Mouse (Mus musculus): ENCODE results near the gene 0610010K14Rik. TPM values are rescaled to one million over a fixed set of nuclear protein-coding genes. Genes with fewer than 3 reads are reported as not detected.

Gene 0610010K14Rik
- total RNA-seq, 1 experiment from 2014 or later, result 49.9 TPM

DNA sequence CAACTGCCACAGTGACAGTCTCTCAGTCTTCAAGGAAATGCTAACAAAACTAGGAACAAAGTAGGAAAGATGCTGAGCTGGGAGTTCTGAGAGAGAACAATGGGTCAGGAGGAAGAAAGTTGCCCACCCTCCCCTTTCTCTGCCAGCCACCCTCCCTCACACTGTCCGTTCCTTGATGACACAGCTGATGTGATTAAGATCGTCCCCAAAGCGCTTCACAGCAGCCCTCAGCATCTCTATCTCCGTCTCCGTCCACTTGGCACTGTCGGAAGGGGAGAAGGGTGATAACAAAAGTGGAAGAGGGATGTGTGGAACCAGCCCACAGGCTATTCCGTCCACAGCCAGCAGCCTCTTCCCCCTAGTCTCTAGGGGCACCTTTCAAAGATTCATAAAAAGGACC lies 997 bp downstream of the 0610010K14Rik start:
- ATAC-seq (replicated peaks; ENCODE audit: low read depth, poor library complexity, severe bottlenecking), result no peak

DNA sequence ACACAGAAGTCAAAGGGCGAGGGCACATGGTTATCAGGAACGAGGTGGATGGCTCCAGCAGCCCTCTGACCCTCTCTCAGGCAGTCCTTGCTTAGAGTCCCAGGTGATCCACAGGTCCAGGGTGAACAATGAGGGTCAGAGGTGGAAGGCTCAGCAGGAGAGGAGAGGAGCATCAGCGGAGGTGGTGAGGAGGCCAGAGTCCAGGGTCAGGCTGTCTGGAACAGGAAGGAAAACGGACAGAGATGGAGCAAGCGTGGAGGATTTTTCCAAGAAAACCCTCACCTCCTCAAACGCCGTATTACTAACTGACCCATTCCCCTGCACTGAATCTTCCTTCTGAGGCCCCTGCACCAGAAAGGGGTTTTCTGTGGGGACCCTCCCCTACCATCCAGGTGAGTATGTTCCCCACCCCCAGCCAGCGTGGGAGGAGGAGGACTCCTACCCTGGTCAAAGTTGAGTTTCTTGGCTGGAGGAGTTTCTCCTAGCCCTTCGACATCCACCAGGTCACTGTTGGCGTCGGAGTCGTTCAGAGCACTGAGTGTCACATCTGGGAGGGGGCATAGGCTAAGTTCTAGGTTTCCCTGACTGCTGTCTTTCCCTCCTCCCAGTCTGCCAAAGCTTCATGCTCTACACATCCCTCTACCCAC lies 2.3 kb downstream of the 0610010K14Rik start:
- ATAC-seq (replicated peaks; ENCODE audit: low read depth, poor library complexity, severe bottlenecking), result no peak

DNA sequence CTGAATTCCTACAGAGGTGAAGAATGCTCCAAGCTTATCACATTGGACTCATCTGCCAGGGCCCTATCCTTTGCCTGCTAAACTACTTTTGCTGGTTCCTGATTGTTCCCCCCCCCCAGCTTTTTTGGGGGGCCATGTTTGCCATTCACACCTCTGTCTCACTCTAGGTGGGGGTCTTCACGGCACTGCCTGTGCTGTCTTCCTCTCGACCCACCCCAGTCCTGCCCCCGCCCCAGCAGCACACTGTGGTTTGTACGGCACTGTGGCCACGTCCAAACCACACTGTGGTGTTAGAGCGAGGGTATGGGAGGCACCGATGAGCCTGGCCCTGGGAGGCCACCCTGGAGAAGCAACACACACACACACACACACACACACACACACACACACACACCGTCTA lies 3.2 kb downstream of the 0610010K14Rik start:
- no peak for ATAC-seq (replicated peaks; ENCODE audit: low read depth, poor library complexity, severe bottlenecking)

DNA sequence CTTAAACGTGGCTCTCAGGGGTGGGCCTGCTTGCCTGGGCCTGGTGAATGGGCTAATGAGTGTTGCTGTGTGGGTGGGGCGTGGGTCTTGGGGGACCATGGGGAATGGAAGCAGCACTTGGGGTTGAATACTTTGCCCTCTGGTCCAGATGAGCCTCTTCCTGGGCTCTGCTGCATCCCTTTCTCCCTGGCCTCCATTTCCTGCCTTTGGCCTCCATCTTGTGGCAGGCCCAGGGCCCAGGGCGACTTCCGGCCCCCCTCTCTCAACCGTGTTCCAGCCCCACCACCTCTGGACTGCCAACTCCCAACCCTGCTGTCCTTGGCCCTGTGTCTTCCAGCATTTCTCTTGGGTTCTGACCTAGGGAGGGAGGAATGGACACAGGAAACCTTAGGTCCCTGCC lies 3.7 kb downstream of the 0610010K14Rik start:
- ATAC-seq (replicated peaks; ENCODE audit: low read depth, poor library complexity, severe bottlenecking), result no peak

DNA sequence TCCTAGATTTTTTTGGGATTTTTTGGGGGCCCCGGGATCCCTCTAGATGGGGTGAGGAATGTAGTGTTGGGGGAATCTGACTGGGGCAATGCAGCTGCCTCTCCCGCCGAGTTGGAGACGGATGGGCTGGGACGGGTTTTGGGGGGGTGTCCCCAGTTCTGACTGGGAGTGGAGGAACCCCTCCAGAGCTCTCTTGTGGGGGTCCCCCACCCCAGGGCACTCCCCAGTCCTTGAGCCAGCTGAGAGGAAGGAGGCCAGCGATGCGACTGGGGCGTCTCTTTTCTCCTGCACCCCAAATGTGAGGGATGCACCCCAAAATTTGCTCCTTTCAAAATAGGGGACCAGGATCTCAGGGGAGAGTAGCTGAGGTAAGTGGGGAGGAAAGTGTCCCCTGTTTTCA lies 4.7 kb downstream of the 0610010K14Rik start:
- ATAC-seq (replicated peaks; ENCODE audit: low read depth, poor library complexity, severe bottlenecking), result no peak

DNA sequence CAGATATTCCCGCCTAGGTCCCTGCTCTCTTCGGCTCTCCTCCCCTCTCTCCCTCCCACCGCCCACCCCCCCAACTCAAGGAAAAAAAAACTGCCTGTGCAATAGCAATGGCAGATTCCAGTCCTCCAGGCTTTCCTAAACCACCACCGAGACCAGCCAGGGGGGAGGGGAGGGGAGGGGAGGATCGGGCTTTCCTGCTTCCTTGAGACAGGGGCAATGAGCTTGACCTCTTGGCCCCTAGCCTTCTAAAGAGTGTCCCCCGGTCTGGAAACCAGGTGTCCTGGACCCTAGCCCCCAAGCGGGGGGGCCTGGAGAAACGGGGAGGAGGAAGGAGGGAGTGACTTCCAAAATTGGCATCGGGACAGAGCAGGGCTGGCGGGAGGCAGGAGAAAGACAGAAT lies 5.2 kb downstream of the 0610010K14Rik start:
- ATAC-seq (replicated peaks; ENCODE audit: low read depth, poor library complexity, severe bottlenecking), result no peak

DNA sequence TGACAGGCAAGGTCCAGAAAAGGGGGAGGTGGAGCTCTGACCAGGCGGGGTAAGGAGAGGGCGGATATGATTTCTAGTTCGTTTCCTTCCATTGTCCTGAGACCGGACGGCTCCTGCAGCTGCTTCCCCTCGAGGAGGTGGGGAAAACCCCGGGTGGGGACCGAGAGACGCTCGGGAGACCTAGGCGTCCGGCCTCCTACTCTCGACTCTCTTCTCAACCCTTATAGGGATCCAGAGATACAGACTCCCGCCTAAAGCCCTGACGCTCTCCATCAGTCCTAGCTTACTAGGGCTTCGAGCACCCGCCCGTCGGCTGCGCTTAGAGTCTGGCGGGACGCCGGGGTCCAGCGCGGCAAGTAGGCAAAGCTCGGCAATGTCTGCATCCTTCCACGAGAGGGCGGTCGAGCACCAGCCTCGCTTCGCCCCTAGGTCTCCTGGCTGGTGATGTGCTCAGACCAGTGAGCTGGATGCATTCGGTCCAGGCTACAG lies 7.4 kb downstream of the 0610010K14Rik start:
- peak; percentile 89 for ATAC-seq (replicated peaks; ENCODE audit: low read depth, poor library complexity, severe bottlenecking)

DNA sequence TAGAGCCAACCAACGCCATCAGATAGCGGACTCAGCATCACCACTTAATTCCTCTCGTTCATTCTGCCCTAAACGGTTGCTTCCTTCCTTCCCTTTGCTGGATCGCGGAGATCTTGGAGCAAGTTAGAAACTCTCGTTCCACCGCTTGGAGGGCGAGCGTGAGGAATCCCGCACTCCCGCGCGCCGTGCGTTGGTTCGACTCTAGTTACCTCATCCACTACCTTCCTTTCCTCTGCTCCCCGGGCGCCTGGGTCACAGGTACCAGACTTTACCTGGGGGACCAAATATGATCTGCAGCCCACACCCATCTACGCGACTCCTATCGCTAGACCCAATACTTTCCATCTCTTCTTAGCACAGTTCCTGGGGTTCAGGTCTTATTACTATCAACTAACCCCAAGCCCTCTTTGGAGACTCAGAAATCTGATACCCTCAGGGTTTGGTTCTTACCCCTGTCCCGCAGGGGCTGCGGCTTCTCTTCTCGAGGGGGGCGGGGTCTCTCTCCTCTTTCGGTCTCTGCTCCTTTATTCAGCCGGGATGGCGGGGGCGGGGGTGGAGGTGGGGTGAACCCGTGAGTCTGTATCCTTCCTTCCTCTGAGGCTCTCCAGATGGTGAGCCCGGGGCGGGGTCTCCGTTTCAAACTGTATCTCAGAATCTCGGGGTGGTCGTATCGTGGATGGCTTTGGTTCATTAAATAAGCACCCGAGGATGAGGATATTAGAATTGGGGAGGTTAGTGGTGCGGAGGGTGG lies 8.3 kb downstream of the 0610010K14Rik start, which contains the start of gene Bcl6b:
Gene Bcl6b (minus strand): TSS at position 539 of the 751 bp plus-strand sequence.
- no peak for ATAC-seq (replicated peaks; ENCODE audit: low read depth, poor library complexity, severe bottlenecking)

DNA sequence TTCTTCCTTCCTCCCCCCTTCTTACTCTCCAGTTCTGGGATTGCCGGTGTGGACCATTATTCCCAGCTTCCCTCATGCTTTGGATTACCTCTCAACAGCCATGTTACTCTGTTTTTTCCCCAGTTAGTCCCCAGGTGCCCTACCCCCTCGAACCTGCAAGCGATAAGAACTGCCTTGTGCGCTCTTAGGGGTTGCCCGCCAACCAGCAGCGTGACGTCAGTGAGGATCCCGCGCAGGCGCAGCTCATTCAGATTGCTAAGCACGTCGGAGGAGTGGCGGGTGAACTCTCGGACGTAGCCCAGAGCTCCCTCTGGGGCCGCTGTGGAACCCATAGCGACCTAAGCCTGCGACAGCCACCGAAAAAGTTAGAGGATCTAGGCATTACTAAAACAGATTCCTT lies 8.9 kb downstream of the 0610010K14Rik start:
- peak; percentile 30; the same call in 1 of the 2 replicates for ATAC-seq (replicated peaks; ENCODE audit: low read depth, poor library complexity, severe bottlenecking)

DNA sequence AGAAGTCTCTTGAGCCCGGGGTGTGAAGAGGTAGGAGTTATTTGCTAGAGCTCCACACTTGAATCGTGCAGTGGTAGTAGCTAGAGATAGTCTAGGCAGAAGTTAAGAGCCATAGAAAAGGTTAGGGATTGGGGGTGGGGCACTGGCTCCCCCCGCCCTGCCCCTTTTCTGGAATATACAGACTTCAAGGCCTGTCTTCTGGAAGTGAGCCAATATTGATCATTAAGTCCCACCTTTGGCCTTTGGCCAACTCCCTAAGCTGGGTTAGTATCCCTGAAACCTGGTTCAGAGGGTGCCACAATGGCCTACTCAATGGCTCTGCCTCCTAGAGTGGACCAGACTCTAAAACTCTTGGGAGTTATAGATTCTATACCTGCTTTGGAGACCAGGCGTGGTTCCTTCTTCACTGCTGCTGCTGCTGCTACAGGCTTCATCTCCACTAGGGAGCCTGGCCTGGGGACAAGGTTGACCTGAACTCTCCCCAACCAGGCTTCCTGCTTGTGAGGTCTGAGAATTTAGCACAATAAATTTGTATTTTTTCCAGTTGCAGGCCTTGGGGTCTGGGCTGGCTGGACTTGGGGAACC lies 10.0 kb downstream of the 0610010K14Rik start:
- no peak for ATAC-seq (replicated peaks; ENCODE audit: low read depth, poor library complexity, severe bottlenecking)

DNA sequence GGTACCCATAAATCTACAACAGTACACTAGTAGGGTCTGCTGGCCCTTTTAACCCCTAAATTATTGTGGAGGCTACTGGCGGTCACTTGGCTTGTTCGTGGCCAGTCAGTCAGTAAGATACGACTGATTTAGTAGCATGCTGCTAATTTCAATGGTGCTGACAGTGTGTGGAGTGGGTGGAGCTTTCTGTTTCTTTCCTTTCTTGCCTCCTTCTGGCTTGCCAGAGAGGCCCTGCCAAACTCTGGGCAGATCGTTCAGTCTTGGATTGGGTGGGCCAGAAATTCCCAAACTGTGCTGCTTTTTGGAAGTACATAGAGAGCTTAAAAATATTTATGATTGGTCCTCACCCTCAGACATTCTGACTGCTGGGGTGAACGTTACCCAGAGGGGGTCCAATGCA lies 10.6 kb downstream of the 0610010K14Rik start:
- no peak for ATAC-seq (replicated peaks; ENCODE audit: low read depth, poor library complexity, severe bottlenecking)

DNA sequence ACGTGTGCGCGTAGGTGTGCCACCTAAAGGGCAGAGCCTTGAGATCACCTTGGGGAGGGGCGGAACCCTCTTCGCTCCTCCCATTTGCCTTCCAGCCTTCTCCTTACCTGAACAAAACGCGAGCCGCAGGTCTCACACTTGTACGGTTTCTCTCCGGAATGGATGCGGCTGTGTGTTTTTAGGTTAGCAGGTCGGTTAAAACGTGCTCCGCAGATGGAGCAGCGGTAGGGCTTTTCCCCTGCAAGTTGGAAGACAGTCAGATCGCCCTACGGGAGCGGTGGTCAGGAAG lies 11.2 kb downstream of the 0610010K14Rik start:
- no peak for ATAC-seq (replicated peaks; ENCODE audit: low read depth, poor library complexity, severe bottlenecking)

DNA sequence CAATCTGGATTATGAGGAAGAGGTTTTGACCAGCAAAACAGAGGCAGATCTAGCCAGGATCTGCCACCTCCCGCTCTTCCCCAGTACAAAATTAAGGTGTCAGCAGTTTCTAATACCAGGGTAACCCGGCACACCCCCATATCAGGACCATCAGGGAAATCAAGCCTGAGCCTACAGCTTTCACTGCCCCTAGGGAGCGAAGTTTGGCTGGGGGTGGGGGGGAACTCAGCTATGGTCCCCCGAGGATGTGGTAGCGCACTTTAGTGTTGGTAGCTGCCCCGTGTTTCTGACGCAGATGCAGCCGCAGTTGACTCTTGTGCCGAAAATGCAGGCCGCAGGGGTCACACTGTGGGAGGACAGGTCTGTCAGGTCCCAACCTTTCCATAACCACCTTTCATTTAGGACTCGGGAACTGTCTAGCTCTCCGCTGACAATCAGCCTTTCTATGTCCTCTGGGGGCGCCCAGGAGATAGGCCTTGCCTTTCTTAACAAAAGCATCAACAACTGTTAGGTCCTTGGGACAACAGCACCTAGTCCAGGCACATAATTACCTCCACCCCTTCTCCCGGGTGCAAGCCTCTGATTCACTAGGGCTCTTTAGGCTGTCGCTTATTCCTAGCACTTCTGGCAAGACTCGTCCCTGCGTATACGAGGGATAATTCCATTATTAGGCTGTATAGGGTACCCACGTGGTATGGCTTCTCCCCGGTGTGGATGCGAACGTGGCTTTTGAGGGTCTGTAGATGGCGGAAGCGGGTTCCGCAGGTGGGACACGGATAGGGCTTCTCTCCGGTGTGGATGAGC lies 11.7 kb downstream of the 0610010K14Rik start:
- ATAC-seq (replicated peaks; ENCODE audit: low read depth, poor library complexity, severe bottlenecking), result no peak

DNA sequence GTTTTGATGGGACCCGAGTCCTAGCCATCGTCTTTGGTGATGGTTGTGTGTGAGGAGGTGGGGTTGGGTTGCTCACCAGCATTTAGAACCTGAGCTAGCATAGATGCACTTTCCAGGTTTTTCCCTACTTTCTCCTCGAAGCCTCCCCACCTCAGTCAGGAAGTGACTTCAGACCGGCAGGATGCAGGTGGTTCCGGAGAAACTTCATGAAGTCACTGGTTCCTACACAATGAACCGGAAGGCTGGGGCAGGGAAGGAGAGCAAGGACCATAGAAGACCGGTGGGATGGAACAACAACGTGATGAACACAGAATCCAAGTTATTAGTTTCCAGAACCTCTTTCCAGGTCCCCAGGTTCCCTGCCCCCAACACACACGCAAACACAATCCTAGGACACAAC lies 14.0 kb downstream of the 0610010K14Rik start:
- no peak for ATAC-seq (replicated peaks; ENCODE audit: low read depth, poor library complexity, severe bottlenecking)

DNA sequence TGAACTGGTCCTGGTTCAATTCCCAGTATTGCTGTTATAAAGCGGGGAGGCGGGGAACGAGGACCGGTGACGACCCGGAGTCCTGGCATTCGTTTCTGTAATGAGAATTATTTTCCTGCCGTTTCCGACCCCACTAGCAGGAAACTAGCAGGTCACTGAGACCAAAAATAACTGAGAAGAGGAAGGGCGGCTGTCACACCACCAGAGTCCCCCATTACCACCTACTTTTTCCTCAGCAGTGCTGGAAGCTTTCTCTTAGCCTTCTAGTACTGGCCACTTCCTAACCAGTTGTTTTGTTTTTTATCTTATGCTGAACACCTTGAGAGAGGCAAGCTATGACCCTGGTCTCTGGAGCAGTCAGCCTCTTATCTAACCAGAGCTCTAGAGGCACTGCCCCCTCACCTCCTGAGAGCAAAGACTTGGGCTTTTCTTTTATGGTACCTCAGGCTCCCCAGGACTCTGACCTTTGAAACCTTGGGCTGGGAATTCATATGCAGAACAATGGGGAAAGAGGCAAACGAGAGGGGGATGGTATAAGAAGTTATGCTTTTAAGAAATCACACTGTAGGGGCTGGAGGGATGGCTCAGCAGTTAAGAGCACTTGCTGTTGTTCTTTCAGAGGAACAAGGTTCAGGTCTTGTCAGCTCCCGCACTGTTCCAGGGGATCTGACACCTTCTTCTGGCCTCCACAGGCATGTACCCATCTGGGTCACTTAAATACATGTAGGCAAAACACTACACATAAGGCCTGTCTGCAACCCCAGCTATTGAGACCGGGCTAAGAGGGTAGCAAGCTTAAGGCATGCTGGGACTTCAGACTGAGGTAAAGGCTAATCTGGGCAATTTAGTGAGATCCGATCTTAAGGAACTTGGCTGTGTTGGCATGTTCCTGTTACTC lies 15.9 kb downstream of the 0610010K14Rik start:
- ATAC-seq (replicated peaks; ENCODE audit: low read depth, poor library complexity, severe bottlenecking), result peak; percentile 43

DNA sequence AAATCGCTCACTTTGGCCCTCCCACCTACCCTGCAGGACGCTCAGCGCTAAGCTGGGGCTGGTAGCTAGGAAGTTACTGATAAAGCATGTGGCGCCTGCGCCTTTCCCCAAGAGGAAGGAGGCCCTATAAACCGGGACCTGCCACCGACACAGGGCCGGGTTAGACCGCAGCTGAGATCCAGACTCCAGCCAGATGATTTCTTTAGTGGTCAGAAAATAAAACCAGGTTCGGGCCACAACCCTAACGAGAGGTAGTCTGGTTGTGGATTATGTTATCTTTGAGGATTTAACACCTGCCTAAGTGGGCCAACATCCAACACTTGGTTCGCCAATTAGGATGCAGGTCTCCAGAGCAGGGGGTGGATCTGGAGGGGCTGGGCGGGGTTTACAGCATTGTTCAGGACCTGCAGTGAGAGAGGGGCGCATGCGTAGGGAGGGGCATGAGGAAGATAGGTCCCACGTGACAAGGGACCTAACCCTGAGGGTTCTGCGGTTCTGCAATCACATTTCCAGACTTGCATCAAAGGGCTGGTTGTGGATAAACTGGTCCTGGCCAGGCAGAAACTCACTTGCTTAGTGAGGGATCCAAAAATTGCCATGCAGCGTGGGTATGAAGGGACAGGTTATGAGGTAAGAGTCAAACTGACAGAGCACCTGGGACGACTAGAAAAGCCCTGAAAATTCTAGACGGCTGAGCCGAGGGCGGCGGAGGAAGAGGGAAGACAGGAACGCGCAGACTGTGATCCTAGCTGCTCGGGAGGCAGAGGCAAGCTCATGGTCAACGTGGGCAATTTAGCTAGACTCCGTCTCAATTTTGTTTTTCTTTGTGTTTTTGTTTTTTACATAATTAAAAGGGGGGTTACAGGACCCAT lies 16.7 kb downstream of the 0610010K14Rik start, which contains the start of gene Slc16a13:
Gene Slc16a13 (minus strand): TSS at position 334 of the 872 bp plus-strand sequence.
- peak; percentile 81 for ATAC-seq (replicated peaks; ENCODE audit: low read depth, poor library complexity, severe bottlenecking)

DNA sequence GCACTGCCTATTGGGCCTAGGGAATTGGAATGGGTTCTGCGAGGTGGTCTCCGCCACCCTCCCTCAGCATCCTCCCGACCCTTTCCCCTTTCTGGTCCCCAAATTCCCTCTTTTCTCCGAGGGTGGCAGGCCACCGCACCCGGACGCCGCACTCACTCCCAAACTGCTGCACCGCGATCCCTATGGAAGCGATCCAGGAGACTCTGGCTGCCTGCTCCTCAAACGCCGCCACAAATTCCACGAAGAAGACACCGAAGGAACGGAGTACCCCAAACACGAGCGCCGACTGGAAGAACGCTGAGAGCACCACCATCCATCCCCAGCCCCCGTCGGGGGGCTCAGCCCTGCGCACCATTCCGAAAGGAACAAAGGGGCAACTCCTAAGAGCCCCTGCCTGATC lies 17.4 kb downstream of the 0610010K14Rik start:
- ATAC-seq (replicated peaks; ENCODE audit: low read depth, poor library complexity, severe bottlenecking), result no peak

DNA sequence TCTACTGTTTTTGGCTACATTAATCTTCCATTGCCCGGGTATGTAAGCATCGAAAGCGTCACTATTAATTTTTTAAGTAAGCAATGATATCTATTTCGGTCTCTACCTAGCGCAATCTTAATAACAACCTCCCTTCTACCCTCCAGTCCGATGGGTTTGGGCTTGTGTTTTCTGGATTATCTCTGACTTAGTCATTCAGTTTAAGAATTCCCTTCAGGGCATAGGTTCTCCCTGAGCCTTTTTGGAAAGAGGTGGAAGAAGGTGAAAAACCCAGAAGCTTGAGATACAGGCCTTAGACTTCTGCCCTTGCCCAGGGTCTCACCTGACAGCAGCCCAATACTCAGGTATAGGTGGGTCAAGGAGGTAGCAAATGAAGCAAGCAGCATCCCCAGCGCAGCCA lies 17.8 kb downstream of the 0610010K14Rik start:
- ATAC-seq (replicated peaks; ENCODE audit: low read depth, poor library complexity, severe bottlenecking), result no peak

Measured in common myeloid progenitor, adult 5-6 weeks (primary cell).